Mouse (Mus musculus) layer of hippocampus, adult 18-20 months (tissue): ENCODE data around the gene Ehd1. TPM values are rescaled to one million over a fixed set of nuclear protein-coding genes. Genes with fewer than 3 reads are reported as not detected.

ENCODE experiments used
- DNase-seq, 2 experiments: peaks; one replicate each; pipeline ENCODE4 v3.0.0; 2022; ENCODE audit warnings: low spot score in 2 of 2
- long read RNA-seq: library from polyadenylated mRNA; stranded (forward); transcript quantifications from one replicate; pipeline ENCODE4 v2.0.0, GENCODE M21; 2021
- total RNA-seq, 2 experiments: library from RNA; stranded (reverse); gene quantifications; 2 replicates each; pipeline ENCODE4 v1.2.3; 2021

Gene Ehd1
- 10 to 100 TPM; 86.6 to 88.0 TPM for total RNA-seq
- long read RNA-seq, transcript Ehd1-201 (5 exons, 3,353 nt) = major isoform, 123 of 136 reads
- long read RNA-seq, partial matches to known transcripts = 4 of 136 reads
- long read RNA-seq, other reads (novel, unspliced or antisense) = 9 of 136 reads

- DNase-seq = peak; percentile 96 to 98
These were observed at the start of gene Ehd1 for GRCm38 (mm10) chr19:6276426-6277421. Gene Ehd1 (plus strand): TSS chr19:6276725.

- DNase-seq = no peak
These were observed 49.8 kb upstream of the Ehd1 start for GRCm38 (mm10) chr19:6226763-6227162.

GRCm38 (mm10) chr19:6227864-6228263 is 48.7 kb upstream of the Ehd1 start:
- DNase-seq = no peak

GRCm38 (mm10) chr19:6230411-6230810 is 46.1 kb upstream of the Ehd1 start:
- DNase-seq = no peak

GRCm38 (mm10) chr19:6231036-6231435 is 45.5 kb upstream of the Ehd1 start:
- DNase-seq = no peak

- DNase-seq = no peak
These were observed 42.9 kb upstream of the Ehd1 start for GRCm38 (mm10) chr19:6233647-6234046.

GRCm38 (mm10) chr19:6234337-6235083 is 42.0 kb upstream of the Ehd1 start:
- no peak for DNase-seq

- peak; percentile 89 to 96 for DNase-seq
These were observed 41.2 kb upstream of the Ehd1 start, which contains the start of gene Ppp2r5b for GRCm38 (mm10) chr19:6235084-6236052. Gene Ppp2r5b (minus strand): TSS chr19:6235872.

- DNase-seq = peak; percentile 86 to 94
These were observed 40.5 kb upstream of the Ehd1 start for GRCm38 (mm10) chr19:6236053-6236441.

GRCm38 (mm10) chr19:6236842-6237241 is 39.7 kb upstream of the Ehd1 start:
- DNase-seq = no peak

GRCm38 (mm10) chr19:6238740-6239139 is 37.8 kb upstream of the Ehd1 start:
- DNase-seq = no peak

- DNase-seq = no peak
These were observed 36.4 kb upstream of the Ehd1 start for GRCm38 (mm10) chr19:6240136-6240535.

GRCm38 (mm10) chr19:6240725-6241124 is 35.8 kb upstream of the Ehd1 start:
- no peak for DNase-seq

- peak; percentile 98 for DNase-seq
These were observed 35.0 kb upstream of the Ehd1 start, which contains the start of gene Atg2a for GRCm38 (mm10) chr19:6241274-6242107. Gene Atg2a (plus strand): TSS chr19:6241668.

- no peak for DNase-seq
These were observed 34.2 kb upstream of the Ehd1 start for GRCm38 (mm10) chr19:6242281-6242680.

GRCm38 (mm10) chr19:6243226-6243625 is 33.3 kb upstream of the Ehd1 start:
- no peak for DNase-seq

- no peak for DNase-seq
These were observed 30.7 kb upstream of the Ehd1 start for GRCm38 (mm10) chr19:6245806-6246205.

- DNase-seq = no peak
These were observed 28.8 kb upstream of the Ehd1 start for GRCm38 (mm10) chr19:6247526-6248300.

- DNase-seq = no peak
These were observed 23.5 kb upstream of the Ehd1 start for GRCm38 (mm10) chr19:6253021-6253420.
